Mouse (Mus musculus) heart, postnatal 14 days (tissue): ENCODE data around the gene Ehbp1. TPM values are rescaled to one million over a fixed set of nuclear protein-coding genes. Genes with fewer than 3 reads are reported as not detected.

ENCODE experiments used
- DNase-seq, 2 experiments: peaks; one replicate each; pipeline ENCODE4 v3.0.0; 2021 to 2022
- intact Hi-C: fragments of 180-260 bp; cut with DNase I; formaldehyde crosslinking; loops from one replicate; pipeline ENCODE4 v1.15.1; 2025
- total RNA-seq, 2 experiments: library from RNA; stranded (reverse); gene quantifications; 2 replicates each; pipeline ENCODE4 v1.2.3; 2021

The Ehbp1 gene
- total RNA-seq, 2 experiments from 2014 or later = 91.6 to 117 TPM

GRCm38 (mm10) chr11:22286885-22287512, 55.1 kb downstream of the Ehbp1 start:
- intact Hi-C loops = loop anchor here (5.0 kb wide), 2 partner anchors 60 to 225 kb away; partner anchors contain the start of gene Tmem17
- DNase-seq = peak; percentile 98

GRCm38 (mm10) chr11:22286371-22286872, 55.7 kb downstream of the Ehbp1 start:
- intact Hi-C loops = loop anchor here (5.0 kb wide), 2 partner anchors 59 to 226 kb away; partner anchors contain the start of gene Tmem17
- DNase-seq = peak; percentile 47 to 59

GRCm38 (mm10) chr11:22276656-22277055, 65.4 kb downstream of the Ehbp1 start:
- intact Hi-C loops = no loop called here
- no peak for DNase-seq

GRCm38 (mm10) chr11:22274144-22274543, 67.9 kb downstream of the Ehbp1 start:
- DNase-seq = no peak
- intact Hi-C loops = no loop called here

GRCm38 (mm10) chr11:22273378-22273777, 68.7 kb downstream of the Ehbp1 start:
- intact Hi-C loops = no loop called here
- DNase-seq = no peak

GRCm38 (mm10) chr11:22271889-22272288, 70.2 kb downstream of the Ehbp1 start:
- intact Hi-C loops = no loop called here
- no peak for DNase-seq

- intact Hi-C loops = no loop called here
- DNase-seq = no peak
These were observed 72.4 kb downstream of the Ehbp1 start for GRCm38 (mm10) chr11:22269643-22270042.

- intact Hi-C loops = no loop called here
- no peak for DNase-seq
These were observed 72.9 kb downstream of the Ehbp1 start for GRCm38 (mm10) chr11:22269173-22269572.

- intact Hi-C loops = no loop called here
- DNase-seq = no peak
These were observed 75.1 kb downstream of the Ehbp1 start for GRCm38 (mm10) chr11:22267014-22267413.

GRCm38 (mm10) chr11:22255418-22255817, 86.7 kb downstream of the Ehbp1 start:
- no peak for DNase-seq
- intact Hi-C loops = no loop called here

GRCm38 (mm10) chr11:22249363-22249762, 92.7 kb downstream of the Ehbp1 start:
- intact Hi-C loops = no loop called here
- no peak for DNase-seq

- intact Hi-C loops = no loop called here
- DNase-seq = no peak
These were observed 94.4 kb downstream of the Ehbp1 start for GRCm38 (mm10) chr11:22247736-22248135.

GRCm38 (mm10) chr11:22247069-22247468, 95.0 kb downstream of the Ehbp1 start:
- intact Hi-C loops = no loop called here
- DNase-seq = peak; percentile 41 to 46

- no peak for DNase-seq
- intact Hi-C loops = no loop called here
These were observed 106.5 kb downstream of the Ehbp1 start for GRCm38 (mm10) chr11:22235558-22235957.

GRCm38 (mm10) chr11:22234739-22235138, 107.4 kb downstream of the Ehbp1 start:
- intact Hi-C loops = no loop called here
- DNase-seq = no peak

GRCm38 (mm10) chr11:22230906-22231305, 111.2 kb downstream of the Ehbp1 start:
- no peak for DNase-seq
- intact Hi-C loops = no loop called here

- intact Hi-C loops = loop anchor here (1.0 to 10.0 kb wide), 5 partner anchors 62 to 739 kb away; partner anchors contain the start of gene Tmem17
- peak in 1 of 2 experiments; percentile 29 for DNase-seq
These were observed 116.5 kb downstream of the Ehbp1 start for GRCm38 (mm10) chr11:22225619-22226018.

- no peak for DNase-seq
- intact Hi-C loops = no loop called here
These were observed 123.9 kb downstream of the Ehbp1 start for GRCm38 (mm10) chr11:22218222-22218621.

GRCm38 (mm10) chr11:22216941-22217340, 125.2 kb downstream of the Ehbp1 start:
- intact Hi-C loops = no loop called here
- no peak for DNase-seq

GRCm38 (mm10) chr11:22206611-22207010, 135.5 kb downstream of the Ehbp1 start:
- DNase-seq = no peak
- intact Hi-C loops = loop anchor here (2.0 kb wide), 1 partner anchor 548 kb away; no protein-coding TSS in a partner anchor

- intact Hi-C loops = loop anchor here (2.0 kb wide), 1 partner anchor 547 kb away; no protein-coding TSS in a partner anchor
These were observed 135.9 kb downstream of the Ehbp1 start for GRCm38 (mm10) chr11:22206191-22206590.

GRCm38 (mm10) chr11:22203413-22203812, 138.7 kb downstream of the Ehbp1 start:
- no peak for DNase-seq
- intact Hi-C loops = no loop called here

More at GRCm38 (mm10) chr11:22206191-22206590, 135.9 kb downstream of the Ehbp1 start:
- DNase-seq = no peak
